Mouse (Mus musculus): ENCODE results near the gene Cish. TPM values are rescaled to one million over a fixed set of nuclear protein-coding genes. Genes with fewer than 3 reads are reported as not detected.

The Cish gene
- polyA plus RNA-seq (2014; fragmentation: Illumina TruSeq; extraction: RNeasy Lipid Tissue Mini Kit (QIAGEN cat#74804); ENCODE audit: low read depth, low replicate concordance), result 4.5 TPM

GRCm38 (mm10) chr9:107296016-107296040, at the start of gene Cish:
Gene Cish, plus strand, starts transcription at chr9:107296026.

GRCm38 (mm10) chr9:107289211-107290076, 6.4 kb upstream of the Cish start, which contains the start of gene Mapkapk3:
Gene Mapkapk3, minus strand, starts transcription at chr9:107289877.

GRCm38 (mm10) chr9:107338172-107338883, 42.5 kb downstream of the Cish start, which contains the start of gene Hemk1:
Gene Hemk1, minus strand, starts transcription at chr9:107338350.

GRCm38 (mm10) chr9:107340267-107340859, 44.5 kb downstream of the Cish start, which contains the start of gene 6430571L13Rik:
Gene 6430571L13Rik, plus strand, starts transcription at chr9:107340602.

Other genes starting within 250 kb of the Cish start
- gene Dock3, start 64.1 kb upstream of the Cish start, polyA plus RNA-seq (2014; fragmentation: Illumina TruSeq; extraction: RNeasy Lipid Tissue Mini Kit (QIAGEN cat#74804); ENCODE audit: low read depth, low replicate concordance), result not detected
- 1.2 TPM for gene Mapkapk3, start 6.1 kb upstream of the Cish start, polyA plus RNA-seq (2014; fragmentation: Illumina TruSeq; extraction: RNeasy Lipid Tissue Mini Kit (QIAGEN cat#74804); ENCODE audit: low read depth, low replicate concordance)
- gene Hemk1, start 42.3 kb downstream of the Cish start, polyA plus RNA-seq (2014; fragmentation: Illumina TruSeq; extraction: RNeasy Lipid Tissue Mini Kit (QIAGEN cat#74804); ENCODE audit: low read depth, low replicate concordance), result 6.1 TPM
- 0.13 TPM for gene 6430571L13Rik, start 44.6 kb downstream of the Cish start, polyA plus RNA-seq (2014; fragmentation: Illumina TruSeq; extraction: RNeasy Lipid Tissue Mini Kit (QIAGEN cat#74804); ENCODE audit: low read depth, low replicate concordance)
- gene Cacna2d2, start 103.6 kb downstream of the Cish start, polyA plus RNA-seq (2014; fragmentation: Illumina TruSeq; extraction: RNeasy Lipid Tissue Mini Kit (QIAGEN cat#74804); ENCODE audit: low read depth, low replicate concordance), result not detected
- gene Tmem115, start 237.9 kb downstream of the Cish start, polyA plus RNA-seq (2014; fragmentation: Illumina TruSeq; extraction: RNeasy Lipid Tissue Mini Kit (QIAGEN cat#74804); ENCODE audit: low read depth, low replicate concordance), result 0.45 TPM
- gene Cyb561d2, start 246.2 kb downstream of the Cish start, polyA plus RNA-seq (2014; fragmentation: Illumina TruSeq; extraction: RNeasy Lipid Tissue Mini Kit (QIAGEN cat#74804); ENCODE audit: low read depth, low replicate concordance), result 5.3 TPM
- 2.0 TPM for gene Nprl2, start 246.2 kb downstream of the Cish start, polyA plus RNA-seq (2014; fragmentation: Illumina TruSeq; extraction: RNeasy Lipid Tissue Mini Kit (QIAGEN cat#74804); ENCODE audit: low read depth, low replicate concordance)